Mouse (Mus musculus): ENCODE data around the gene Defb42. TPM values are rescaled to one million over a fixed set of nuclear protein-coding genes. Genes with fewer than 3 reads are reported as not detected.

Defb42 gene
- 0.15 and 0.20 TPM in 2 replicates for polyA plus RNA-seq (2015; fragmentation: Nextera tagmentation; extraction: Ambion mirVana)

DNA sequence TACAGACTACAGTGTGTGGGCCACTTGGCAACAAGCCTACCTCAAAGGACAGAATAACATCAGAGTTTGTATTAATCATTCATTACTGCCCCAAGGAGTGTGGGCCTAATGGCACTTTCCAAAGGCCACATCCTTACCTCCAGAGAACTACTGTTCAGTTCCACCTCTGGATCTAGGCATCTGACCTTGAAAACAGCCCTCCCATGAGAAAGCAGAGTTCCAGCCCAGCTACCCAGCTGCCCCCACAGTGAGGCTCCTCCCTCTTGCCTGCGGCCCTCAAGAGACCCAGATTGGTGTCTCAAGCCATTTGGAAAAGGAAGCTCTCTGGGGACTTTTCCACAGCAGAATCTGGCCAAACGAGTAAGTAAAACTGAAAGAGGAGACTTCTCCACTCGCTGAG is at the start of gene Defb42:
Gene Defb42 (plus strand): TSS at position 301 of the 400 bp plus-strand sequence.
- Histone ChIP-seq H3K9me3 (replicated peaks) (no peaks in the 10 kb centered on the region), H3K9ac (no peak within 1 kb of the TSS), H3K27ac (no peak within 1 kb of the TSS), H3K4me2 (no peak within 1 kb of the TSS), H3K4me3 (replicated peaks) (no peak within 1 kb of the TSS), H3K27me3 (peaks cover 5% of the 10 kb centered on the region; the same call in 1 of the 2 replicates), H3K36me3 (no peaks in the 10 kb centered on the region), H3K4me1 (replicated peaks) (no peaks in the 10 kb centered on the region)
- DNase-seq (no peak), ATAC-seq (ENCODE audit: low read depth) (no peak)
- WGBS (ENCODE audit: insufficient replicate concordance) = 66% methylated on average over 3 of the region's 3 CpGs

DNA sequence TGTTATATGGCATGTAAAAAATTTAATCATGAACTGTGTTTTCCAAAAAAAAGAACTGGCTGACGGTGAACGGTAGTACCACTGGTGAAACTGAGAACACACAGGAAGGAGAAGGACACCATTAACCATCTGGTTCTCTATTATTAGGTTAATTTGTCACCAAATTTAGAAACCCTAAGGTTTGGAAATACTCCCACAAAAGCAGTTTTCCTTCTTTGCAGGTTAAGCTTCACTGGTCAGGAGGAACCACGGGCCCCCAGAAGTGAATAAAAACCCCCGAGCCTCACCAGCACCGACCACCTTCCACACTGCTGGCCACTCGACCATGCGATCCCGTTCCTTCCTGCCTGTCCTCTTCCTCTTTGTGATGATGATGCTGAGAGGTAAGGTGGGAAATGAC is 49.0 kb upstream of the Defb42 start, which contains the start of gene Defb47:
Gene Defb47 (plus strand): TSS at position 301 of the 400 bp plus-strand sequence.
- DNase-seq = no peak
- Histone ChIP-seq H3K4me1 (replicated peaks) (no peaks in the 10 kb centered on the region), H3K9ac (no peak within 1 kb of the TSS), H3K4me3 (replicated peaks) (no peak within 1 kb of the TSS), H3K27me3 (no peaks in the 10 kb centered on the region), H3K36me3 (no peaks in the 10 kb centered on the region), H3K4me2 (no peak within 1 kb of the TSS), H3K9me3 (replicated peaks) (no peaks in the 10 kb centered on the region), H3K27ac (no peak within 1 kb of the TSS)
- no peak for ATAC-seq (ENCODE audit: low read depth)
- 58% methylated on average over 8 of the region's 8 CpGs for WGBS (ENCODE audit: insufficient replicate concordance)

DNA sequence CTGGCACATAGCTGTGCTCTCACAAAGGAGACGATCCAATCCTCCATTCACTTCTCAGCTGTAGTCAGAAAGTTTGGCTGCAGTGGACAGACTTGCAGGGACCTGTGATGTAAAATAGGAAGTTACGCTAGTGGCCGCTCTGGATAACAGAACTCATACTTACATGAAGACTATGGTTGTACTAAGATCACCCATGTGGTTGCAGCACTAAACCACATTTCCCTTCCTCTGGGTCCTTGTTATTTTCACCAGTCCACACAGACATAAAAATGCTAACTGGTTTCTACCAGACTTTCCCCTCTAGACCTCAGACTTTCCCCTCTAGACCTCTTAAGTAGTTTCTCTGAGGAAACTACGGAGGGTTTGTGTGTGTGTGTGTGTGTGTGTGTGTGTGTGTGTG is 47.8 kb upstream of the Defb42 start:
- no peak overlapping the region for H3K4me3 ChIP-seq (replicated peaks)
- no peak overlapping the region for H3K9ac ChIP-seq
- H3K36me3 ChIP-seq = no peaks in the 10 kb centered on the region
- ATAC-seq (ENCODE audit: low read depth) (no peak), DNase-seq (no peak)
- H3K4me2 ChIP-seq = no peak overlapping the region
- WGBS (ENCODE audit: insufficient replicate concordance) = 31% methylated on average over 4 of the region's 4 CpGs
- no peaks in the 10 kb centered on the region for H3K9me3 ChIP-seq (replicated peaks)
- no peak overlapping the region for H3K27ac ChIP-seq
- H3K27me3 ChIP-seq = no peaks in the 10 kb centered on the region
- no peaks in the 10 kb centered on the region for H3K4me1 ChIP-seq (replicated peaks)

DNA sequence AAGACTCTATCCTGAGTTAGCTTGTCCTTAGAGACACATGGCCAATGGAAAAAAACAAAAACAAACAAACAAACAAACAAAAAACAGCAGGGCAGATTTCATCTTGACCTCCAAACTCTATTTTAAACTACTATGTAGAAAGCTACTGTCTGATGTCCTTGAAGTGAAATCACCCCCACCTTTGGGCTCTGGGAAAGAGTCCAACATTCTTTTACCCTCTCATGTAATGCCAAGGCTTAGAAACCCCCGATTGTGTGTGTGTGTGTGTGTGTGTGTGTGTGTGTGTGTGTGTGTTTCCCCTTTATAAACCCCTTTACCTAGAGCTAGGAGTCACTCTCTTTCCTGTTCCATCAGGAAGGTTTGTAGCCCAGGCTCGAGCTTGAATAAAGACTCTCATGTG is 44.2 kb upstream of the Defb42 start:
- Histone ChIP-seq H3K4me1 (replicated peaks) (no peaks in the 10 kb centered on the region), H3K4me2 (no peak overlapping the region), H3K27ac (no peak overlapping the region), H3K36me3 (no peaks in the 10 kb centered on the region), H3K9ac (no peak overlapping the region), H3K9me3 (replicated peaks) (no peaks in the 10 kb centered on the region), H3K27me3 (no peaks in the 10 kb centered on the region), H3K4me3 (replicated peaks) (no peak overlapping the region)
- DNase-seq (no peak), ATAC-seq (ENCODE audit: low read depth) (no peak)
- 29% methylated on average over 2 of the region's 2 CpGs for WGBS (ENCODE audit: insufficient replicate concordance)

DNA sequence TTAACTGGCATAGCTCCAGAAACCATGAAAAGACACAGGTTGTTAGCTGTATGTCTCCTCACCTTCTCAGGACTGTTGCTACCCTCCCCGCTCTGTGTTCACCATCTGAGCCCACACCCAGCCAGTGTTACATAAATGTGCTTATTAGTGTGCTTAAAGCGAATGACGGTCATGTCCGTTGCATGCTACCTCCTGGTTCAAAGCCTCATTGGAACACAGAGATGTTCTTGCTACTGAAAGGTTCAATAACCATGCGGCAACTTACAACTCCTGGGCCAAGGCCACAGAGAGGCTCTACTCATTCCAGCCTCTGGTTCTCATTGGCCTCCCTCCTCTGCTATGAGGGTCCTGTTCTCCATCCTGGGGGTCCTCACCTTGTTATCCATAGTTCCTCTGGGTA is 35.3 kb upstream of the Defb42 start, which contains the start of gene Defb43:
Gene Defb43 (plus strand): TSS at position 301 of the 400 bp plus-strand sequence.
- DNase-seq = no peak
- WGBS (ENCODE audit: insufficient replicate concordance) = 82% methylated on average over 5 of the region's 5 CpGs
- no peak for ATAC-seq (ENCODE audit: low read depth)
- H3K36me3 ChIP-seq = no peaks in the 10 kb centered on the region
- H3K4me2 ChIP-seq = no peak within 1 kb of the TSS
- no peaks in the 10 kb centered on the region for H3K27me3 ChIP-seq
- no peak within 1 kb of the TSS for H3K4me3 ChIP-seq (replicated peaks)
- H3K4me1 ChIP-seq (replicated peaks) = no peaks in the 10 kb centered on the region
- H3K9ac ChIP-seq = no peak within 1 kb of the TSS
- H3K9me3 ChIP-seq (replicated peaks) = no peaks in the 10 kb centered on the region
- no peak within 1 kb of the TSS for H3K27ac ChIP-seq

DNA sequence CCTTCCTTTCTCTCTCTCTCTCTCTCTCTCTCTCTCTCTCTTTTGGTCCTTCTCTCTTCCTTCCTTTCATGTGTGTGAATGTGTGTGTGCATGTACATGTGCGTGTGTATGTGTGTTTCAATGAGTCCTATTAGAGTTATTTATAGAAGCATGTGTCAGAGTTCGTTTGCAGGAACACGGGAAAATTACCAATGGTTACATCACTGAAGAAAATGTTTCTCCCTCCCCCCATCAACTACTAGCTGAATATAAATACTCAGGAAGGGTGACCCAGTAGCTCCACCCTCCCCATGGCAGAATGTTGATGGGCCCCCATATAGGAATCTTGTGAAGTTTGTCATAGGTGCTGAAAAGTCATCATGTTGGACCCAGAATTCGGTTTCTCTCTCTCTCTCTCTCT is 33.7 kb upstream of the Defb42 start:
- no peaks in the 10 kb centered on the region for H3K27me3 ChIP-seq
- DNase-seq (no peak), ATAC-seq (ENCODE audit: low read depth) (no peak)
- H3K4me2 ChIP-seq = no peak overlapping the region
- H3K9me3 ChIP-seq (replicated peaks) = no peaks in the 10 kb centered on the region
- H3K9ac ChIP-seq = no peak overlapping the region
- no peak overlapping the region for H3K4me3 ChIP-seq (replicated peaks)
- 55% methylated on average over 4 of the region's 4 CpGs for WGBS (ENCODE audit: insufficient replicate concordance)
- H3K27ac ChIP-seq = no peak overlapping the region
- no peaks in the 10 kb centered on the region for H3K36me3 ChIP-seq
- no peaks in the 10 kb centered on the region for H3K4me1 ChIP-seq (replicated peaks)

DNA sequence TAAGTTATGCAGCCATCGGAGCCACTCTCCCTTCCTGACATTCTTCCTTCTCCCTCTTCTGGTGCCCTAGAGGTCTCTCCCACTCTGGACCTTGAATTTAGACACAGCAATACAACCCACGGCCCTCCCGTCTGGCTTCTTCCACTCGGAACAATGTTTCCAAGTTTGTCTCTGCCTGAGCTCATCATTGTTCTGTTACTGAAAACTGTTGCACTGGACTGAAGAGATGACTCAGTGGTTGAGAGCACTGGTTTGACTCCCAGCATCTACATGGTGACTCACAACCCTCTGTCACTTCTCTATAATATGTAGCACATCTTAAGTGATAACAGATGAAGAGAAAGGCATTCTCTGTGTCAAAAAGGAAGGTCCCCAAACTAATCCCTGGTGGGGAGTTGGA is 32.1 kb upstream of the Defb42 start:
- H3K4me1 ChIP-seq (replicated peaks) = no peaks in the 10 kb centered on the region
- DNase-seq = no peak
- H3K4me2 ChIP-seq = no peak overlapping the region
- no peaks in the 10 kb centered on the region for H3K36me3 ChIP-seq
- H3K27me3 ChIP-seq = no peaks in the 10 kb centered on the region
- no peaks in the 10 kb centered on the region for H3K9me3 ChIP-seq (replicated peaks)
- WGBS (ENCODE audit: insufficient replicate concordance) = 54% methylated on average over 4 of the region's 4 CpGs
- no peak for ATAC-seq (ENCODE audit: low read depth)
- no peak overlapping the region for H3K27ac ChIP-seq
- no peak overlapping the region for H3K9ac ChIP-seq
- H3K4me3 ChIP-seq (replicated peaks) = no peak overlapping the region

DNA sequence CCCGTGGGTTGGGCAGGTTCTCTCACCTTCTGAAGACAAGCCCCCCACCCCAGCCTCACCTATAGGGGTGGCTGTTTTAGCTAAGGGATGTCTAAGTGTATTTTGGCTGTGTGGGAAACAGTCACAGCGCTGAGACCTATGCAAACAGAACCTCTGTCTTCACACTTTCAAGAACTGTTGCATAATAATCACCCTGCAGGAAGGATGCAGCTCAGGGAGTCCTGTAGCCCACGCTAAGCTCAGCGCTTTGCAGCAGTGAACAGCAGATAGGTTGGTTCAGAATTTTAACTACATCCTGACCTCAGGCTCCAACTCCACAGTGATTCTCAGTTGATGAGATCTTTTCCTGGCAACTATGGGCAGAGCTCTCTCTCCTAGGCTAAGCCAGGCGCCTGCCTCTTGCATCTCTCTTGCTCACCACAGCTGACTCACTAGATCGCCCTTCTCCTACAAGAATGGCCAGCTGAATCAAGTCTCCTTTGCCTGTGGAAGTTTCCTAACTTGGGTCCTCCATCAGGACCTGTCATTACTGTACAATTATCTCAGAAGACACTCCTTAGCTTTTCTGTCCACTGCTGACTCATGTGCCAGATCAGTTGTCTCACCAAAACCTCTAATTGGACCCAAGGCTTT is 26.2 kb upstream of the Defb42 start:
- Histone ChIP-seq H3K4me2 (no peak overlapping the region), H3K27ac (no peak overlapping the region), H3K9me3 (replicated peaks) (no peaks in the 10 kb centered on the region), H3K4me1 (replicated peaks) (no peaks in the 10 kb centered on the region), H3K27me3 (no peaks in the 10 kb centered on the region), H3K9ac (no peak overlapping the region), H3K36me3 (no peaks in the 10 kb centered on the region), H3K4me3 (replicated peaks) (no peak overlapping the region)
- ATAC-seq (ENCODE audit: low read depth) (no peak), DNase-seq (no peak)
- 36% methylated on average over 6 of the region's 6 CpGs for WGBS (ENCODE audit: insufficient replicate concordance)

DNA sequence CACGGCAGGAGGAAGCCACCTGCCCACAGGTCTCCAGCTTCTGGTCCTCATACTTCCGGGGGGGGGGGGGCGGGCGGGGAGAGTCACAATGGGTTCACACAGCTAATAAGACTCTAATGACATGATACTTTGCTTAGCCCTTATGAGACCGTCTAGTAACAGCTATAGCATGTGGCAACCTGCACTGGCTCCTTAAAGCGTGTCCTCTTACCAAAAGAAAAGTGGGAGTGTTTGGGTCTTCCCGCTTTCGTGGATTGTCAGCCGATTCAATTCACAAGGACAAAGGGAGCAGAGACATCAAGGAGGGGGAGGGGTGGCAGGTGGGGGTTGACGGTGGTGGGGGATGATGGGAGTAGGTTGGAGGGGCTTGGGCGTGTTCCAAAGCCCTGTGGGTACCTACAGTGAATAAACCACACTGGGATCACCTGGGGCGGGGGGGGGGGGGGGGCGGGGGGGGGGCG is 3.1 kb downstream of the Defb42 start, which contains the start of gene Defb30:
Gene Defb30 (minus strand): TSS at position 51 of the 461 bp plus-strand sequence.
- Histone ChIP-seq H3K4me2 (no peak within 1 kb of the TSS), H3K36me3 (no peaks in the 10 kb centered on the region), H3K4me1 (replicated peaks) (no peaks in the 10 kb centered on the region), H3K27me3 (peaks cover 2% of the 10 kb centered on the region; the same call in 1 of the 2 replicates), H3K27ac (no peak within 1 kb of the TSS), H3K9me3 (replicated peaks) (no peaks in the 10 kb centered on the region), H3K4me3 (replicated peaks) (no peak within 1 kb of the TSS), H3K9ac (no peak within 1 kb of the TSS)
- DNase-seq = no peak
- ATAC-seq (ENCODE audit: low read depth) = no peak
- WGBS (ENCODE audit: insufficient replicate concordance) = 72% methylated on average over 10 of the region's 14 CpGs

DNA sequence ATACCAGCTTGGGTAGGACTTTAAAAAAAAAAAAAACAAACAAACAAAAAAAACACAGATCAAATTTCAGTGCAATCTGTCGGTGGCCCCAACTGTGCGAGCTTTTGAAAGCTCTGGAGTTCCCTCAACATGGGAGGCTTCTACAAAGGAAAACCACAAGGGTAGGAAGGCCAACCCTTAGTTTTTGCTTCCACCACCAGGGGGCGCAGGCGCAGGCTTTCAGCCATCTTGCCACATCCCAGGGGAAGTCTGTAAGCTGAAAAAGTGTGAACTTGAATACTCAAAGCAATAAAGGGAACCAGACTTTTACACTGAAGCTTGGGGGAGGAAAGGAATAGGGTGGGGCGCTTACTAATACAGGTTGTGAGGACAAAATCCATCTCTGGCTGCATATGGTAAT is 4.0 kb downstream of the Defb42 start:
- ATAC-seq (ENCODE audit: low read depth) (no peak), DNase-seq (peak; percentile 62)
- Histone ChIP-seq H3K9ac (no peak overlapping the region), H3K4me1 (replicated peaks) (no peaks in the 10 kb centered on the region), H3K4me2 (no peak overlapping the region), H3K4me3 (replicated peaks) (no peak overlapping the region), H3K27me3 (peaks cover 2% of the 10 kb centered on the region; the same call in 1 of the 2 replicates), H3K36me3 (no peaks in the 10 kb centered on the region), H3K27ac (no peak overlapping the region), H3K9me3 (replicated peaks) (no peaks in the 10 kb centered on the region)
- WGBS (ENCODE audit: insufficient replicate concordance) = 14% methylated on average over 5 of the region's 5 CpGs

DNA sequence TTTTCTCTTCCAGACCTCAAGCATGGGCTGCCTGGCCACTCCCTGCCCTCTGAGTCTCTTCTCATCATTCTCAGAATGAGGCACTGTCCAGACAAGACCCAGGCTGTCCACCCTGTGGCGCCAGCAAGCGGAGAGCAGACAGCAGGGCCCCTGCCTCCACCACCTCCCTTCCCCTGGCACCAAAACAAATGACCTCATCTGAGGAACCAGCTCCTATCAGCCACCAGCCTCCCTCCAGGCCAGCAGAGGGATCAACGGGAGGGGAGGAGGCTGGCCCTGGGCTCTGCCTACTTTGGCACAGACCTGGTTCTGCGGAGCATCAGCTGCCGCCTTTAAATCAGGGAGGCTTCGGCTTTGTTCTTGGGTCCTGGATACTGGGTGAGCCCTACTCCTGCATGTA is 7.9 kb downstream of the Defb42 start:
- no peaks in the 10 kb centered on the region for H3K9me3 ChIP-seq (replicated peaks)
- peaks cover 5% of the 10 kb centered on the region; the same call in 1 of the 2 replicates for H3K27me3 ChIP-seq
- no peak overlapping the region for H3K9ac ChIP-seq
- WGBS (ENCODE audit: insufficient replicate concordance) = 44% methylated on average over 6 of the region's 6 CpGs
- no peak overlapping the region for H3K4me2 ChIP-seq
- H3K4me3 ChIP-seq (replicated peaks) = no peak overlapping the region
- ATAC-seq (ENCODE audit: low read depth) (peak; percentile 64; the same call in 1 of the 2 replicates), DNase-seq (peak; percentile 53)
- H3K4me1 ChIP-seq (replicated peaks) = no peaks in the 10 kb centered on the region
- no peaks in the 10 kb centered on the region for H3K36me3 ChIP-seq
- H3K27ac ChIP-seq = no peak overlapping the region

DNA sequence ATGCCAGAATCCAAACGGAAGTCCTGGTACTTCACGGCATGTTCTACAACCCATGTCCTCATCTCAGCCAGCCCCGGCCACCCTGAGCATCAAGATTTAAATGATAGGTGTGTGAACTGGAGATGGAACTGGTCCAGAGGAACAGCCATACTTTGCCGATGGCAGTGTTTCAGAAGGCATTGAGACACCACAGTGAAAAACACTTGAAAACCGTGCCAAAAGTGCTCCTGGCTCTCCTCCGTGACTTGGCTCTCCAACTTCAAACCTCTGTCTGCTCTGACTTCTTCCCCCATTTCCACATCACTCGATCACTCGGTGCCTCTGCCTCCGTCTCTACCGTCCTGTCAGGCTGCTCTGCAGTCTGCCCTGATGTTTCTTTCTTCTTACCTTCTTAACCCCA is 13.6 kb downstream of the Defb42 start:
- Histone ChIP-seq H3K4me3 (replicated peaks) (no peak overlapping the region), H3K4me2 (no peak overlapping the region), H3K36me3 (no peaks in the 10 kb centered on the region), H3K27me3 (peaks cover 8% of the 10 kb centered on the region; the same call in 1 of the 2 replicates), H3K9ac (0 out of 2 replicates have a peak overlapping the region, but pooled peaks have one; percentile 14), H3K4me1 (replicated peaks) (peaks cover 38% of the 10 kb centered on the region), H3K27ac (0 out of 2 replicates have a peak overlapping the region, but pooled peaks have one; percentile 84), H3K9me3 (replicated peaks) (no peaks in the 10 kb centered on the region)
- WGBS (ENCODE audit: insufficient replicate concordance) = 60% methylated on average over 10 of the region's 10 CpGs
- DNase-seq = no peak
- no peak for ATAC-seq (ENCODE audit: low read depth)

Measured in liver, embryonic 13.5 days (tissue).